Mouse (Mus musculus) heart, embryonic 11.5 days (tissue): Measurements from ENCODE around the gene BC028528. TPM values are rescaled to one million over a fixed set of nuclear protein-coding genes. Genes with fewer than 3 reads are reported as not detected.

Source experiments
- ATAC-seq: fragments of 200-750 bp; cut with Nextera tagmentation; replicated peaks from 2 replicates; pipeline ENCODE4 v1.8.0; 2017; ENCODE audit warnings: moderate library complexity; ENCODE audit not compliant: insufficient number of reproducible peaks, low FRiP score, low TSS enrichment
- H3K27ac ChIP-seq: fragments of 300-500 bp; sonication (generic); 2 replicates; pipeline ENCODE4 v1.5.1; 2014; ENCODE audit warnings: mild to moderate bottlenecking, low read depth, low read length
- H3K27me3 ChIP-seq: fragments of 300-500 bp; sonication (generic); 2 replicates; pipeline ENCODE4 v1.6.1; 2014; ENCODE audit warnings: mild to moderate bottlenecking, low read length, mixed read lengths; ENCODE audit not compliant: control insufficient read depth, insufficient read depth
- H3K36me3 ChIP-seq: fragments of 300-500 bp; sonication (generic); 2 replicates; pipeline ENCODE4 v1.6.1; 2014; ENCODE audit warnings: mild to moderate bottlenecking, low read length, moderate library complexity, mixed read lengths; ENCODE audit not compliant: control insufficient read depth, insufficient read depth
- H3K4me1 ChIP-seq: fragments of 300-500 bp; sonication (generic); 2 replicates; pipeline ENCODE4 v1.6.1; 2014; ENCODE audit warnings: low read length; ENCODE audit not compliant: control insufficient read depth, insufficient read depth
- H3K4me2 ChIP-seq: fragments of 300-500 bp; sonication (generic); 2 replicates; pipeline ENCODE4 v1.6.1; 2014; ENCODE audit warnings: mild to moderate bottlenecking, moderate library complexity
- H3K4me3 ChIP-seq: fragments of 300-500 bp; sonication (generic); 2 replicates; pipeline ENCODE4 v1.5.1; 2014; ENCODE audit warnings: low read depth, low read length
- H3K9ac ChIP-seq: fragments of 300-500 bp; sonication (generic); 2 replicates; pipeline ENCODE4 v1.6.1; 2014; ENCODE audit warnings: mild to moderate bottlenecking, low read depth, low read length, moderate library complexity
- H3K9me3 ChIP-seq: fragments of 300-500 bp; sonication (generic); replicated peaks from 2 replicates; pipeline ENCODE4 v1.6.1; 2016; ENCODE audit warnings: low read length; ENCODE audit not compliant: control insufficient read depth
- WGBS: fragments of 180-500 bp; shearing (Covaris S2); extraction: QIAGEN DNeasy Blood & Tissue Kit; methylation state at CpG from one replicate; pipeline ENCODE4 v1.1.7; 2014; ENCODE audit not compliant: insufficient replicate concordance; 5-methylcytosine and 5-hydroxymethylcytosine counted together
- polyA plus RNA-seq: library from polyadenylated mRNA; unstranded; fragments of >200 nt; fragmentation: Nextera tagmentation; extraction: Ambion mirVana; gene quantifications from 2 replicates; pipeline ENCODE4 v1.2.1, GENCODE M21; 2014

BC028528 gene
- polyA plus RNA-seq, 1 experiment from 2014 or later, result 29.3 TPM

GRCm38 (mm10) chr3:95839250-95839649 lies 52.6 kb downstream of the BC028528 start:
- 81% methylated on average over 2 of the region's 2 CpGs for WGBS
- H3K4me2 ChIP-seq, result no peak overlapping the region
- H3K4me3 ChIP-seq, result no peak overlapping the region
- no peak overlapping the region for H3K27ac ChIP-seq
- no peaks in the 10 kb centered on the region for H3K27me3 ChIP-seq
- peaks cover 40% of the 10 kb centered on the region for H3K36me3 ChIP-seq
- no peak for ATAC-seq
- H3K4me1 ChIP-seq, result no peaks in the 10 kb centered on the region
- H3K9ac ChIP-seq, result no peak overlapping the region
- no peaks in the 10 kb centered on the region for H3K9me3 ChIP-seq

Other genes with a start within 250 kb of the BC028528 start
- 46.3 and 49.8 TPM in 2 replicates for gene Mcl1, start 233.2 kb downstream of the BC028528 start, polyA plus RNA-seq
- gene Adamtsl4, start 204.1 kb downstream of the BC028528 start, polyA plus RNA-seq, result 3.5 and 5.1 TPM in 2 replicates
- gene Ecm1, start 152.4 kb downstream of the BC028528 start, polyA plus RNA-seq, result 85.0 and 86.7 TPM in 2 replicates
- gene Tars2, start 131.8 kb downstream of the BC028528 start, polyA plus RNA-seq, result 42.2 and 46.1 TPM in 2 replicates
- 20.5 and 25.0 TPM in 2 replicates for gene Rprd2, start 73.1 kb downstream of the BC028528 start, polyA plus RNA-seq
- 40.5 and 40.6 TPM in 2 replicates for gene Prpf3, start 36.1 kb downstream of the BC028528 start, polyA plus RNA-seq
- gene Mrps21, start 20.5 kb downstream of the BC028528 start, polyA plus RNA-seq, result 386 and 410 TPM in 2 replicates
- gene Ciart, start 9.8 kb downstream of the BC028528 start, polyA plus RNA-seq, result 5.9 and 7.1 TPM in 2 replicates
- gene Aph1a, start 2.0 kb upstream of the BC028528 start, polyA plus RNA-seq, result 25.9 and 42.4 TPM in 2 replicates
- gene Car14, start 12.7 kb upstream of the BC028528 start, polyA plus RNA-seq, result 39.0 and 39.1 TPM in 2 replicates
- 71.0 and 88.5 TPM in 2 replicates for gene Anp32e, start 37.2 kb upstream of the BC028528 start, polyA plus RNA-seq
- gene Plekho1, start 104.0 kb upstream of the BC028528 start, polyA plus RNA-seq, result 69.5 and 82.2 TPM in 2 replicates
- 20.4 and 23.9 TPM in 2 replicates for gene Vps45, start 166.5 kb upstream of the BC028528 start, polyA plus RNA-seq
- gene Otud7b, start 212.5 kb upstream of the BC028528 start, polyA plus RNA-seq, result 8.7 and 9.3 TPM in 2 replicates